Mouse (Mus musculus) bone marrow macrophage, adult 2 months (primary cell): ENCODE results near the gene Capn11. TPM values are rescaled to one million over a fixed set of nuclear protein-coding genes. Genes with fewer than 3 reads are reported as not detected.
A peak's percentile ranks its signal among the peaks of the same experiment; 100 is the strongest.

Source experiments
- H3K27ac ChIP-seq: 2 replicates; pipeline ENCODE4 v1.5.1; 2012; ENCODE audit warnings: low read depth, low read length; ENCODE audit not compliant: insufficient read depth
- H3K4me1 ChIP-seq: 2 replicates; pipeline ENCODE4 v1.6.1; 2012; ENCODE audit warnings: low read length; ENCODE audit not compliant: control insufficient read depth, insufficient read depth
- H3K4me3 ChIP-seq: 2 replicates; pipeline ENCODE4 v1.5.1; 2012; ENCODE audit warnings: mild to moderate bottlenecking, low read length, moderate library complexity; ENCODE audit not compliant: insufficient read depth
- CTCF ChIP-seq: IDR thresholded peaks from 2 replicates; pipeline ENCODE4 v1.5.1; 2012; ENCODE audit warnings: low read depth, mild to moderate bottlenecking, low read length, moderate library complexity
- POLR2A ChIP-seq: IDR thresholded peaks from 2 replicates; pipeline ENCODE4 v1.6.1; 2012; ENCODE audit warnings: mild to moderate bottlenecking, low read depth, low read length, borderline replicate concordance
- polyA plus RNA-seq: library from polyadenylated mRNA; stranded (reverse); fragments of >200 nt; gene quantifications from 2 replicates; pipeline ENCODE4 v1.2.4, GENCODE M21; 2012; ENCODE audit not compliant: missing spikeins, insufficient read depth, insufficient read length

Capn11 gene
- polyA plus RNA-seq, 1 experiment: 1.7 TPM

GRCm38 (mm10) chr17:45696981-45697380 lies 37.9 kb upstream of the Capn11 start:
- H3K4me1 ChIP-seq: peaks cover 11% of the 10 kb centered on the region
- TF ChIP-seq CTCF (no peak), POLR2A (no peak)
- no peak overlapping the region for H3K4me3 ChIP-seq
- H3K27ac ChIP-seq: no peak overlapping the region

DNA sequence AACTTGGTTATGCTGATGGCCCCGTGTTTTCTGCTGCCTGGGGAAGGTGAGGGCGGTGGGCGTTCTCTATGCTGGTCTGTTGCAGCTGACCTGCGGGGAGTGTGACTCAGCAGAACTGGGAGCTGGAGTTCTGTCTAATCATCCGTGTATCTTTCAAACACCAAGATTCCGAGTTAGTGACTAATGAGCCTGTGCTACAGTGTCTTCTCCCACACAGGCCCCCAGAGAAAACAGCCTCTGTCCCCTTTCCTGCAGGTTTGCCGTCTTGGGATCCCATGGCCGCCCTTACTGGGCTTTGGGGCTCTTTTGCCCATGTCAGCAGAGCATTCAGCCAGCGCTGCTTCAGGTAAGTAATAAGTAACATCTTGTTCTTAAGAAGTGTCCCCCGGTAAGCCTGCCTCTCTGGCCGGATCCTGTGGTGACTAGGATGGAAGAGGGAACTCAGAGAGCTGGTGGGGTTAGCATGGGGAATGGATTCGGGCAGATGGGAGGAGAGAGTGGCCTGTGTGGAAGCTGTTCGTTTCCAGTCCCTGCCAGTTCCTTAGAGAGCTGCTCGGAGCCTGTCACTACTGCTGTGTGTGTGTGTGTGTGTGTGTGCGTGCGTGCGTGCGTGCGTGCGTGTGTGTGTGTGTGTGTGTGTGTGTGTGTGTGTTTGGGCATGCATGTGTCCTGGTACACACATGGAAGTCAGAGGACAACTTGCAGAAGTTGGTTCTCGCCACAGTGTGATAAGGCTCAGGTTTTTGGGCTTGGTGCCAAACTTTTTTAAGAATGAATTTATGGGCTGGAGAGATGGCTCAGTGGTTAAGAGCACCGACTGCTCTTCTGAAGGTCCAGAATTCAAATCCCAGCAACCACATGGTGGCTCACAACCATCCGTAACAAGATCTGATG lies 36.3 kb upstream of the Capn11 start:
- peaks cover 24% of the 10 kb centered on the region for H3K4me1 ChIP-seq
- TF ChIP-seq POLR2A: no peak
- TF ChIP-seq CTCF: no peak

DNA sequence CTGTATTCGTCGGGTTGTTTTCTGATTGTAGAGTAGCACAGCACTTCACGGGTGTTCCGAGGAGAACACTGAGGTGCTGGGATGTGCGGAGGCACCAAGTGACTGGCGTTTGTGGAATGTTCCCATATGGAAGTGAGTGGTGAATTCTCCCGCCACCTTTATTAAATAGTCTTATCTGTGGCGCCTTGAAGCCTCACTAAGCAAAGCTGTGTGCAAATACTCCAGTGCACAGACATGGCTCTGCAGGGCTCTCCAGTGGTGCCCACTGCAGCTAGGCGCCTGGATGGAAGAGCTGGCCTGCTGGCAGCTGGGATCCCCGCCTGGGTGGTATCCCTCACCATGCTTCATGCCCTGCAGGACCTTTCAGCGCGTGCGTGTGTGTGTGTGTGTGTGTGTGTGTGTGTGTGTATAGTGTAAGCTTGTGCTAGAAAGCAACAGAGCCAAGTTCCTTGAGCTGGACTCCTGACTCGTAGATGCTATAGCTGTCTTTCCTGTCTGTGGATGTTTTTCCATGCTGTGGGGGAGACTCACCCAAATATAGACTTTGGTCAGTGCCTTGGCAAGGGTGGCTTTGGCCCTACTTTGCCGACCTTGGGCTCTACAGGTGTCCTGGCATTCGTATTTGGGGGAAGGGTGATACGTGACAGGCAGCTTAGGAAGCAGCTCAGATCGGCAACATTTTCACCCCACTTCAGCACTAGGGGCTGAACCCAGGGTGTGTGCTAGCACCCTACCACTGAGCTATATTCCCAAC lies 34.9 kb upstream of the Capn11 start:
- no peak overlapping the region for H3K4me3 ChIP-seq
- no peak for TF ChIP-seq POLR2A
- TF ChIP-seq CTCF: no peak
- H3K27ac ChIP-seq: no peak overlapping the region
- peaks cover 24% of the 10 kb centered on the region for H3K4me1 ChIP-seq

More for the DNA sequence above, 36.3 kb upstream of the Capn11 start:
- Histone ChIP-seq H3K4me3 (no peak overlapping the region), H3K27ac (no peak overlapping the region)

- no peak overlapping the region for H3K4me3 ChIP-seq
- no peak overlapping the region for H3K27ac ChIP-seq
- H3K4me1 ChIP-seq: peaks cover 29% of the 10 kb centered on the region
- no peak for TF ChIP-seq POLR2A
These were observed 33.0 kb upstream of the Capn11 start for GRCm38 (mm10) chr17:45692159-45692558.

DNA sequence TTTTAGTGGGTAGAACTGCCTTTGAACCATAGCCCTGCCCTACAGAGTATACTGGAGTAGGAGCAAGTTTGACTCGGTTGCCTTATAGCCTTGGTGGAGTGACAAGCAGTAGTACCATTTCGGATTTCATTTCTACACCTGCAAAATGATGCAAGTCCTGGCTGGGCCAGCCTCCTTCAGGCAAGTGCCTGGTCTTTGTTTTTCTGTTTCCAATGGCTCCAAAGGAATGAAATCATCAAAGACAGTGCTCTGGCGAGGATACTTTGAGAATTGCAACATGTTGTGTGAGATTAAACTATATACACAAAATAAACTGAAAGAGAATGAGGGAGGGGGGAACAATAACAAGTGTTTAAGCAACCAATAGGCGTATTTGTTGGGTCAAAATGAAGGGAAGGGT lies 30.9 kb upstream of the Capn11 start:
- no peak overlapping the region for H3K27ac ChIP-seq
- H3K4me3 ChIP-seq: no peak overlapping the region
- peaks cover 27% of the 10 kb centered on the region for H3K4me1 ChIP-seq
- TF ChIP-seq CTCF (no peak), POLR2A (no peak)

GRCm38 (mm10) chr17:45689120-45689519 lies 30.0 kb upstream of the Capn11 start:
- Histone ChIP-seq H3K4me3 (no peak overlapping the region), H3K27ac (no peak overlapping the region), H3K4me1 (peaks cover 25% of the 10 kb centered on the region)
- no peak for TF ChIP-seq POLR2A

- Histone ChIP-seq H3K27ac (peak within 1 kb of the TSS; percentile 26), H3K4me3 (peak within 1 kb of the TSS; percentile 94), H3K4me1 (peaks cover 19% of the 10 kb centered on the region)
- TF ChIP-seq CTCF (no peak), POLR2A (no peak)
These were observed 27.6 kb upstream of the Capn11 start, which contains the start of gene Tmem63b for GRCm38 (mm10) chr17:45686716-45687115. Gene Tmem63b (minus strand): TSS chr17:45686905.

GRCm38 (mm10) chr17:45686093-45686619 lies 27.0 kb upstream of the Capn11 start, which contains the start of gene Mrpl14:
Gene Mrpl14 (plus strand): TSS chr17:45686322.
- Histone ChIP-seq H3K27ac (peak within 1 kb of the TSS; percentile 26), H3K4me1 (peaks cover 13% of the 10 kb centered on the region), H3K4me3 (peak within 1 kb of the TSS; percentile 94)
- TF ChIP-seq CTCF: no peak
- TF ChIP-seq POLR2A: no peak

- Histone ChIP-seq H3K4me1 (peaks cover 12% of the 10 kb centered on the region), H3K27ac (no peak overlapping the region), H3K4me3 (peak overlapping the region; percentile 89)
- TF ChIP-seq POLR2A: no peak
These were observed 26.3 kb upstream of the Capn11 start for GRCm38 (mm10) chr17:45685171-45686092.

- Histone ChIP-seq H3K4me1 (peaks cover 12% of the 10 kb centered on the region), H3K27ac (no peak overlapping the region), H3K4me3 (peak overlapping the region; percentile 89; the same call in 1 of the 2 replicates)
- TF ChIP-seq POLR2A: no peak
These were observed 25.6 kb upstream of the Capn11 start for GRCm38 (mm10) chr17:45684667-45685131.
